ENCODE assay signal across 7 mouse cellular contexts in genomic region chr2:104069704-104070185, GRCm38 (mm10). TPM values are rescaled to one million over a fixed set of nuclear protein-coding genes. Genes with fewer than 3 reads are reported as not detected.
DNase-seq lines count a peak whose midpoint lies in the region; ATAC-seq and TF ChIP-seq lines count a peak whose summit lies in the region.

Gene Cd59b, plus strand, starts transcription at chr2:104069849.

- no peak for TF ChIP-seq EP300 in liver, embryonic 14.5 days (IDR thresholded peaks at IDR 0.05; ENCODE audit: low read depth)

- H3K4me3 ChIP-seq in hindbrain, postnatal 0 days (ENCODE audit: low read length), result peak within 1 kb of the TSS; percentile 26
- peak within 1 kb of the TSS; percentile 58 to 98 for H3K4me3 ChIP-seq in liver, embryonic 14.5 days (ENCODE audit: insufficient read depth in 1 of 2, low read depth in 2 of 2, low read length in 2 of 2)
- H3K4me3 ChIP-seq in neural tube, embryonic 11.5 days (ENCODE audit: low read depth, low read length), result peak within 1 kb of the TSS; percentile 29

- peak within 1 kb of the TSS; percentile 56 for H3K4me2 ChIP-seq in hindbrain, postnatal 0 days (ENCODE audit: low read depth, low read length)
- H3K4me2 ChIP-seq in liver, embryonic 14.5 days (ENCODE audit: low read depth), result peak within 1 kb of the TSS; percentile 72
- peak within 1 kb of the TSS; percentile 60 for H3K4me2 ChIP-seq in neural tube, embryonic 11.5 days (ENCODE audit: low read depth)

- DNase-seq in WW6 (ENCODE audit: low read depth, low spot score), result peak; percentile 38
- DNase-seq in cerebellum, postnatal 10 days, result peak; percentile 49 to 67
- peak; percentile 15 to 30 for DNase-seq in gastrocnemius, adult 8-10 months (ENCODE audit: low spot score in 2 of 2)
- DNase-seq in hindbrain, postnatal 0 days (ENCODE audit: low spot score), result peak; percentile 54
- DNase-seq in liver, embryonic 14.5 days (ENCODE audit: low read depth in 3 of 3, low spot score in 3 of 3), result peak in 1 of 3 experiments; percentile 74
- peak; percentile 73 for DNase-seq in neural tube, embryonic 11.5 days (ENCODE audit: low spot score)
- DNase-seq in thymus, postnatal 36 days, result peak; percentile 33 to 49

- H3K36me3 ChIP-seq in hindbrain, postnatal 0 days (ENCODE audit: insufficient read depth, low read length), result no peaks in the 10 kb centered on the region
- H3K36me3 ChIP-seq in liver, embryonic 14.5 days (replicated peaks; ENCODE audit: control insufficient read depth, insufficient read depth, low read depth), result no peaks in the 10 kb centered on the region
- no peaks in the 10 kb centered on the region for H3K36me3 ChIP-seq in neural tube, embryonic 11.5 days (ENCODE audit: control insufficient read depth, insufficient read depth, low read length)

- ATAC-seq in hindbrain, postnatal 0 days, result peak; percentile 84
- ATAC-seq in liver, embryonic 14.5 days (ENCODE audit: insufficient read depth), result peak; percentile 95
- peak; percentile 82 for ATAC-seq in neural tube, embryonic 11.5 days (ENCODE audit: insufficient read depth, low FRiP score, low TSS enrichment)

- no peak within 1 kb of the TSS for H3K27ac ChIP-seq in hindbrain, postnatal 0 days
- H3K27ac ChIP-seq in liver, embryonic 14.5 days, result peak within 1 kb of the TSS; percentile 75
- no peak within 1 kb of the TSS for H3K27ac ChIP-seq in neural tube, embryonic 11.5 days (ENCODE audit: low read depth, low read length)

- H3K9me3 ChIP-seq in hindbrain, postnatal 0 days (ENCODE audit: low read length), result no peaks in the 10 kb centered on the region
- H3K9me3 ChIP-seq in liver, embryonic 14.5 days (ENCODE audit: control insufficient read depth, low read length), result no peaks in the 10 kb centered on the region
- no peaks in the 10 kb centered on the region for H3K9me3 ChIP-seq in neural tube, embryonic 11.5 days (ENCODE audit: control insufficient read depth, low read length)

- no peaks in the 10 kb centered on the region for H3K27me3 ChIP-seq in hindbrain, postnatal 0 days (ENCODE audit: insufficient read depth, low read length)
- H3K27me3 ChIP-seq in liver, embryonic 14.5 days (ENCODE audit: control insufficient read depth, insufficient read depth, low read length), result no peaks in the 10 kb centered on the region
- no peaks in the 10 kb centered on the region for H3K27me3 ChIP-seq in neural tube, embryonic 11.5 days (ENCODE audit: control insufficient read depth, insufficient read depth, low read length)

- no peaks in the 10 kb centered on the region for H3K4me1 ChIP-seq in hindbrain, postnatal 0 days (ENCODE audit: insufficient read depth, low read length)
- H3K4me1 ChIP-seq in liver, embryonic 14.5 days (replicated peaks; ENCODE audit: control insufficient read depth in 2 of 2, insufficient read depth in 2 of 2, low read length in 1 of 2), result peaks cover 14 to 30% of the 10 kb centered on the region in 2 experiments
- 0 out of 2 replicates have a peak, but pooled peaks cover 2% of the 10 kb centered on the region for H3K4me1 ChIP-seq in neural tube, embryonic 11.5 days (ENCODE audit: control insufficient read depth, insufficient read depth, low read length)

- no peak within 1 kb of the TSS; the same call in 1 of the 2 replicates for H3K9ac ChIP-seq in hindbrain, postnatal 0 days (replicated peaks; ENCODE audit: low read length)
- H3K9ac ChIP-seq in liver, embryonic 14.5 days (replicated peaks), result peak within 1 kb of the TSS; percentile 60
- H3K9ac ChIP-seq in neural tube, embryonic 11.5 days (ENCODE audit: low read length), result peak within 1 kb of the TSS; percentile 18; the same call in 1 of the 2 replicates

- WGBS in hindbrain, postnatal 0 days, result 11% methylated on average over 13 of the region's 13 CpGs
- 10% methylated on average over 13 of the region's 13 CpGs for WGBS in liver, embryonic 14.5 days (ENCODE audit: insufficient replicate concordance)
- WGBS in neural tube, embryonic 11.5 days, result 5% methylated on average over 13 of the region's 13 CpGs

- no peak for TF ChIP-seq CTCF in hindbrain, postnatal 0 days (IDR thresholded peaks at IDR 0.05; ENCODE audit: low read depth)
- peak; percentile 32; the same call in 1 of the 2 replicates for TF ChIP-seq CTCF in liver, embryonic 14.5 days (IDR thresholded peaks at IDR 0.05; ENCODE audit: low read depth)

RNA-seq across cellular contexts. Expression of gene Cd59b, which starts in this region (rescaled TPM):
- total RNA-seq in gastrocnemius, adult 8-10 months (2022), result 1 to 10 TPM; 1.2 to 2.8 (median 2.1) TPM
- total RNA-seq in hindbrain, postnatal 0 days (2014; rRNA removed), result not detected in 2 replicates
- 3.5 and 3.9 TPM in 2 replicates for polyA plus RNA-seq in hindbrain, postnatal 0 days (2015; fragmentation: Nextera tagmentation; extraction: Ambion mirVana)
- 9.3 and 12.2 TPM in 2 replicates for polyA plus RNA-seq in liver, embryonic 14.5 days (2012; rRNA removed)
- 14.3 and 16.6 TPM in 2 replicates for polyA plus RNA-seq in liver, embryonic 14.5 days (2014; fragmentation: Nextera tagmentation; extraction: Ambion mirVana)
- polyA plus RNA-seq in neural tube, embryonic 11.5 days (2014; fragmentation: Nextera tagmentation; extraction: Ambion mirVana), result 3.5 and 4.8 TPM in 2 replicates

Comparison
In these comparisons a context has a peak if more than half of its experiments do, and no peak if none do; other contexts are left out.
1. H3K4me3 ChIP-seq: peak in every context shown above with its lines; median percentile 78 in liver, embryonic 14.5 days; 29 in neural tube, embryonic 11.5 days; 26 in hindbrain, postnatal 0 days.